Mouse (Mus musculus) embryonic facial prominence, embryonic 14.5 days (tissue): ENCODE data around the gene Pou5f1. TPM values are rescaled to one million over a fixed set of nuclear protein-coding genes. Genes with fewer than 3 reads are reported as not detected.

Source experiments
- ATAC-seq: fragments of 200-750 bp; cut with Nextera tagmentation; 2 replicates; pipeline ENCODE4 v1.8.0; 2017; ENCODE audit warnings: low read depth, moderate number of reproducible peaks, moderate TSS enrichment
- DNase-seq: peaks from one replicate; pipeline ENCODE4 v3.0.0-alpha.2; 2015; ENCODE audit warnings: low spot score
- H3K27ac ChIP-seq: fragments of 300-500 bp; sonication (generic); replicated peaks from 2 replicates; pipeline ENCODE4 v1.5.1; 2014; ENCODE audit warnings: low read depth, mild to moderate bottlenecking, low read length, moderate library complexity
- H3K27me3 ChIP-seq: fragments of 300-500 bp; sonication (generic); replicated peaks from 2 replicates; pipeline ENCODE4 v1.6.1; 2014; ENCODE audit warnings: low read length; ENCODE audit not compliant: control insufficient read depth, insufficient read depth
- H3K36me3 ChIP-seq: fragments of 300-500 bp; sonication (generic); 2 replicates; pipeline ENCODE4 v1.6.1; 2014; ENCODE audit warnings: low read length, mixed read lengths; ENCODE audit not compliant: control insufficient read depth, insufficient read depth
- H3K4me1 ChIP-seq: fragments of 300-500 bp; sonication (generic); 2 replicates; pipeline ENCODE4 v1.6.1; 2014; ENCODE audit warnings: antibody characterized with exemption, low read length; ENCODE audit not compliant: control insufficient read depth, insufficient read depth
- H3K4me2 ChIP-seq: fragments of 300-500 bp; sonication (generic); 2 replicates; pipeline ENCODE4 v1.6.1; 2014; ENCODE audit warnings: low read depth, mild to moderate bottlenecking, low read length, moderate library complexity, mixed read lengths
- H3K4me3 ChIP-seq: fragments of 300-500 bp; sonication (generic); 2 replicates; pipeline ENCODE4 v1.5.1; 2014; ENCODE audit warnings: low read depth, mild to moderate bottlenecking, low read length
- H3K9ac ChIP-seq: fragments of 300-500 bp; sonication (generic); 2 replicates; pipeline ENCODE4 v1.6.1; 2014; ENCODE audit warnings: low read depth, mild to moderate bottlenecking, low read length, moderate library complexity, mixed read lengths
- H3K9me3 ChIP-seq: fragments of 300-500 bp; sonication (generic); 2 replicates; pipeline ENCODE4 v1.6.1; 2016; ENCODE audit warnings: low read length; ENCODE audit not compliant: control insufficient read depth
- WGBS: fragments of 180-500 bp; shearing (Covaris S2); extraction: QIAGEN DNeasy Blood & Tissue Kit; methylation state at CpG from one replicate; pipeline ENCODE4 v1.1.7; 2014; 5-methylcytosine and 5-hydroxymethylcytosine counted together
- polyA plus RNA-seq: library from polyadenylated mRNA; unstranded; fragments of >200 nt; fragmentation: Nextera tagmentation; extraction: Ambion mirVana; gene quantifications from 2 replicates; pipeline ENCODE4 v1.2.1, GENCODE M21; 2014

Pou5f1 gene
- polyA plus RNA-seq, 1 experiment from 2014 or later: not detected

- Histone ChIP-seq H3K9ac (no peak overlapping the region), H3K9me3 (no peaks in the 10 kb centered on the region), H3K27me3 (no peaks in the 10 kb centered on the region), H3K27ac (no peak overlapping the region), H3K4me2 (no peak overlapping the region), H3K4me1 (no peaks in the 10 kb centered on the region), H3K36me3 (no peaks in the 10 kb centered on the region), H3K4me3 (no peak overlapping the region)
- ATAC-seq (no peak), DNase-seq (no peak)
- 72% methylated on average over 9 of the region's 9 CpGs for WGBS
These were observed 51.5 kb downstream of the Pou5f1 start for GRCm38 (mm10) chr17:35557351-35557750.

- no peaks in the 10 kb centered on the region for H3K36me3 ChIP-seq
- DNase-seq: no peak
- WGBS: 59% methylated on average over 8 of the region's 8 CpGs
These were observed 52.4 kb downstream of the Pou5f1 start for GRCm38 (mm10) chr17:35558216-35558615.

More at GRCm38 (mm10) chr17:35558216-35558615, 52.4 kb downstream of the Pou5f1 start:
- Histone ChIP-seq H3K9ac (no peak overlapping the region), H3K27me3 (no peaks in the 10 kb centered on the region), H3K27ac (no peak overlapping the region), H3K9me3 (no peaks in the 10 kb centered on the region), H3K4me2 (no peak overlapping the region), H3K4me3 (no peak overlapping the region), H3K4me1 (no peaks in the 10 kb centered on the region)
- ATAC-seq: no peak

Other genes starting within 250 kb of the Pou5f1 start
- gene H2-D1, start 243.3 kb upstream of the Pou5f1 start, polyA plus RNA-seq: 46.9 and 51.7 TPM in 2 replicates
- 0.25 TPM in 1 of 2 replicates, not detected in the other for gene H2-Q1, start 185.6 kb upstream of the Pou5f1 start, polyA plus RNA-seq
- 0.22 and 0.62 TPM in 2 replicates for gene H2-Q2, start 163.8 kb upstream of the Pou5f1 start, polyA plus RNA-seq
- 1.3 and 2.0 TPM in 2 replicates for gene H2-Q4, start 126.4 kb upstream of the Pou5f1 start, polyA plus RNA-seq
- 0.14 and 0.29 TPM in 2 replicates for gene H2-Q6, start 81.2 kb upstream of the Pou5f1 start, polyA plus RNA-seq
- gene H2-Q7, start 66.9 kb upstream of the Pou5f1 start, polyA plus RNA-seq: 2.1 and 2.4 TPM in 2 replicates
- 0.35 TPM in 1 of 2 replicates, not detected in the other for gene H2-Q10, start 35.9 kb upstream of the Pou5f1 start, polyA plus RNA-seq
- gene Tcf19, start 10.8 kb downstream of the Pou5f1 start, polyA plus RNA-seq: 82.9 and 83.2 TPM in 2 replicates
- 10.5 and 12.2 TPM in 2 replicates for gene Cchcr1, start 11.1 kb downstream of the Pou5f1 start, polyA plus RNA-seq
- gene Psors1c2, start 27.2 kb downstream of the Pou5f1 start, polyA plus RNA-seq: 0.59 and 1.9 TPM in 2 replicates
- 0.97 and 1.3 TPM in 2 replicates for gene Cdsn, start 46.1 kb downstream of the Pou5f1 start, polyA plus RNA-seq
- 0.47 and 1.3 TPM in 2 replicates for gene 2300002M23Rik, start 61.4 kb downstream of the Pou5f1 start, polyA plus RNA-seq
- gene Sfta2, start 95.5 kb downstream of the Pou5f1 start, polyA plus RNA-seq: 0.28 TPM in 1 of 2 replicates, not detected in the other
- 0.04 TPM in 1 of 2 replicates, not detected in the other for gene Gm9573, start 120.6 kb downstream of the Pou5f1 start, polyA plus RNA-seq
- 0.08 TPM in 2 replicates for gene Mucl3, start 137.7 kb downstream of the Pou5f1 start, polyA plus RNA-seq
- 14.2 and 15.1 TPM in 2 replicates for gene Vars2, start 161.6 kb downstream of the Pou5f1 start, polyA plus RNA-seq
- gene Gtf2h4, start 167.7 kb downstream of the Pou5f1 start, polyA plus RNA-seq: 34.8 and 35.3 TPM in 2 replicates
- 50.6 and 54.1 TPM in 2 replicates for gene Ddr1, start 198.6 kb downstream of the Pou5f1 start, polyA plus RNA-seq